Mouse (Mus musculus) lung, embryonic 16.5 days (tissue): Measurements from ENCODE around the gene Afmid. TPM values are rescaled to one million over a fixed set of nuclear protein-coding genes. Genes with fewer than 3 reads are reported as not detected.

ENCODE experiments used
- ATAC-seq: fragments of 200-750 bp; cut with Nextera tagmentation; 2 replicates; pipeline ENCODE4 v1.8.0; 2017; ENCODE audit warnings: low read depth, mild to moderate bottlenecking, moderate library complexity
- H3K27ac ChIP-seq: fragments of 300-500 bp; sonication (generic); 2 replicates; pipeline ENCODE4 v1.5.1; 2014; ENCODE audit warnings: mild to moderate bottlenecking, control low read depth, low read length
- H3K27me3 ChIP-seq: fragments of 300-500 bp; sonication (generic); 2 replicates; pipeline ENCODE4 v1.6.1; 2014; ENCODE audit warnings: low read depth, low read length, mixed read lengths; ENCODE audit not compliant: control insufficient read depth, insufficient read depth
- H3K36me3 ChIP-seq: fragments of 300-500 bp; sonication (generic); 2 replicates; pipeline ENCODE4 v1.6.1; 2014; ENCODE audit warnings: low read length; ENCODE audit not compliant: control insufficient read depth, insufficient read depth
- H3K4me1 ChIP-seq: fragments of 300-500 bp; sonication (generic); replicated peaks from 2 replicates; pipeline ENCODE4 v1.6.1; 2014; ENCODE audit warnings: low read length, mixed read lengths; ENCODE audit not compliant: control insufficient read depth, insufficient read depth
- H3K4me2 ChIP-seq: fragments of 300-500 bp; sonication (generic); 2 replicates; pipeline ENCODE4 v1.6.1; 2014; ENCODE audit warnings: low read depth, low read length, control low read depth
- H3K4me3 ChIP-seq: fragments of 300-500 bp; sonication (generic); 2 replicates; pipeline ENCODE4 v1.5.1; 2014; ENCODE audit warnings: mild to moderate bottlenecking, low read length, control low read depth
- H3K9ac ChIP-seq: fragments of 300-500 bp; sonication (generic); 2 replicates; pipeline ENCODE4 v1.6.1; 2014; ENCODE audit warnings: low read length, control low read depth
- H3K9me3 ChIP-seq: fragments of 300-500 bp; sonication (generic); 2 replicates; pipeline ENCODE4 v1.6.1; 2016; ENCODE audit warnings: low read length; ENCODE audit not compliant: control insufficient read depth
- WGBS: fragments of 180-500 bp; shearing (Covaris S2); extraction: QIAGEN DNeasy Blood & Tissue Kit; methylation state at CpG from one replicate; pipeline ENCODE4 v1.1.7; 2014; 5-methylcytosine and 5-hydroxymethylcytosine counted together
- polyA plus RNA-seq: library from polyadenylated mRNA; unstranded; fragments of >200 nt; fragmentation: Nextera tagmentation; extraction: Ambion mirVana; gene quantifications from 2 replicates; pipeline ENCODE4 v1.2.1, GENCODE M21; 2015

Afmid gene
- polyA plus RNA-seq, 1 experiment from 2014 or later = 4.9 TPM

GRCm38 (mm10) chr11:117816389-117816996, 9.2 kb upstream of the Afmid start:
- H3K4me1 ChIP-seq = peaks cover under 1% of the 10 kb centered on the region
- H3K36me3 ChIP-seq = peaks cover 45% of the 10 kb centered on the region
- H3K9ac ChIP-seq = no peak overlapping the region
- no peaks in the 10 kb centered on the region for H3K27me3 ChIP-seq
- H3K4me3 ChIP-seq = no peak overlapping the region
- 74% methylated on average over 13 of the region's 13 CpGs for WGBS
- no peak for ATAC-seq
- no peaks in the 10 kb centered on the region for H3K9me3 ChIP-seq
- no peak overlapping the region for H3K4me2 ChIP-seq
- no peak overlapping the region for H3K27ac ChIP-seq

- peaks cover 15% of the 10 kb centered on the region for H3K4me1 ChIP-seq
- no peak overlapping the region for H3K27ac ChIP-seq
- peaks cover 46% of the 10 kb centered on the region for H3K36me3 ChIP-seq
- no peaks in the 10 kb centered on the region for H3K27me3 ChIP-seq
- H3K9ac ChIP-seq = no peak overlapping the region
- ATAC-seq = no peak
- no peak overlapping the region for H3K4me3 ChIP-seq
- H3K9me3 ChIP-seq = no peaks in the 10 kb centered on the region
- 81% methylated on average over 8 of the region's 8 CpGs for WGBS
- no peak overlapping the region for H3K4me2 ChIP-seq
Observed at GRCm38 (mm10) chr11:117819095-117819494, 6.6 kb upstream of the Afmid start.

GRCm38 (mm10) chr11:117820173-117820572, 5.6 kb upstream of the Afmid start:
- ATAC-seq = no peak
- no peaks in the 10 kb centered on the region for H3K27me3 ChIP-seq
- H3K4me2 ChIP-seq = no peak overlapping the region
- 90% methylated on average over 7 of the region's 7 CpGs for WGBS
- no peak overlapping the region; the same call in 1 of the 2 replicates for H3K9ac ChIP-seq
- H3K36me3 ChIP-seq = peaks cover 37% of the 10 kb centered on the region
- no peaks in the 10 kb centered on the region for H3K9me3 ChIP-seq
- no peak overlapping the region for H3K27ac ChIP-seq
- no peak overlapping the region for H3K4me3 ChIP-seq
- H3K4me1 ChIP-seq = peaks cover 24% of the 10 kb centered on the region

GRCm38 (mm10) chr11:117821868-117822267, 3.9 kb upstream of the Afmid start:
- ATAC-seq = no peak
- whole genome bisulfite sequencing = 86% methylated on average over 9 of the region's 9 CpGs
- Histone ChIP-seq H3K9ac (no peak overlapping the region), H3K4me2 (no peak overlapping the region), H3K27ac (0 out of 2 replicates have a peak overlapping the region, but pooled peaks have one; percentile 4), H3K9me3 (no peaks in the 10 kb centered on the region), H3K27me3 (no peaks in the 10 kb centered on the region), H3K4me1 (peaks cover 35% of the 10 kb centered on the region), H3K4me3 (no peak overlapping the region), H3K36me3 (peaks cover 31% of the 10 kb centered on the region)

- peak; percentile 6; the same call in 1 of the 2 replicates for ATAC-seq
- WGBS = 41% methylated on average over 7 of the region's 7 CpGs
- H3K4me2 ChIP-seq = no peak overlapping the region
- H3K9me3 ChIP-seq = no peaks in the 10 kb centered on the region
- peaks cover 28% of the 10 kb centered on the region for H3K36me3 ChIP-seq
- no peak overlapping the region for H3K4me3 ChIP-seq
- peak overlapping the region; percentile 42; the same call in 1 of the 2 replicates for H3K9ac ChIP-seq
- peak overlapping the region; percentile 67 for H3K27ac ChIP-seq
- peaks cover 44% of the 10 kb centered on the region for H3K4me1 ChIP-seq
- no peaks in the 10 kb centered on the region for H3K27me3 ChIP-seq
Observed at GRCm38 (mm10) chr11:117822728-117823241, 2.9 kb upstream of the Afmid start.

GRCm38 (mm10) chr11:117823411-117823810, 2.3 kb upstream of the Afmid start:
- Histone ChIP-seq H3K36me3 (peaks cover 22% of the 10 kb centered on the region), H3K27ac (peak overlapping the region; percentile 0; the same call in 1 of the 2 replicates), H3K9ac (no peak overlapping the region), H3K4me3 (no peak overlapping the region), H3K27me3 (no peaks in the 10 kb centered on the region), H3K4me2 (no peak overlapping the region), H3K9me3 (no peaks in the 10 kb centered on the region), H3K4me1 (peaks cover 50% of the 10 kb centered on the region)
- ATAC-seq = no peak
- 84% methylated on average over 6 of the region's 6 CpGs for WGBS

GRCm38 (mm10) chr11:117824060-117824969, 1.4 kb upstream of the Afmid start:
- Histone ChIP-seq H3K4me3 (peak overlapping the region; percentile 71), H3K36me3 (peaks cover 18% of the 10 kb centered on the region), H3K4me1 (peaks cover 59% of the 10 kb centered on the region), H3K27ac (peak overlapping the region; percentile 92), H3K9ac (peak overlapping the region; percentile 84), H3K27me3 (no peaks in the 10 kb centered on the region), H3K4me2 (peak overlapping the region; percentile 85), H3K9me3 (no peaks in the 10 kb centered on the region)
- 8% methylated on average over 23 of the region's 23 CpGs for WGBS
- ATAC-seq = peak; percentile 55

- H3K27ac ChIP-seq = peak overlapping the region; percentile 92
- no peaks in the 10 kb centered on the region for H3K27me3 ChIP-seq
- ATAC-seq = peak; percentile 6; the same call in 1 of the 2 replicates
- peak overlapping the region; percentile 85 for H3K4me2 ChIP-seq
- 5% methylated on average over 5 of the region's 5 CpGs for WGBS
- peak overlapping the region; percentile 71 for H3K4me3 ChIP-seq
- H3K36me3 ChIP-seq = peaks cover 8% of the 10 kb centered on the region; the same call in 1 of the 2 replicates
- H3K9me3 ChIP-seq = no peaks in the 10 kb centered on the region
- H3K9ac ChIP-seq = peak overlapping the region; percentile 84
- H3K4me1 ChIP-seq = peaks cover 77% of the 10 kb centered on the region
Observed at GRCm38 (mm10) chr11:117826164-117826563, 440 bp downstream of the Afmid start.

- WGBS = 37% methylated on average over 8 of the region's 8 CpGs
- H3K4me1 ChIP-seq = peaks cover 78% of the 10 kb centered on the region
- H3K27me3 ChIP-seq = no peaks in the 10 kb centered on the region
- ATAC-seq = no peak
- H3K4me2 ChIP-seq = peak overlapping the region; percentile 85; the same call in 1 of the 2 replicates
- H3K36me3 ChIP-seq = peaks cover under 1% of the 10 kb centered on the region; the same call in 1 of the 2 replicates
- no peak overlapping the region for H3K27ac ChIP-seq
- H3K9me3 ChIP-seq = no peaks in the 10 kb centered on the region
- H3K9ac ChIP-seq = no peak overlapping the region
- no peak overlapping the region for H3K4me3 ChIP-seq
Observed at GRCm38 (mm10) chr11:117826916-117827315, 1.2 kb downstream of the Afmid start.
